Mouse (Mus musculus) limb, embryonic 14.5 days (tissue): ENCODE measurements at regions not wholly inside any gene's neighbourhood (a gene's known extent, or its start where the extent isn't known, plus 50 kb on each side); places are given as distances from the start of the nearest gene placed in this dataset.

ENCODE experiments used
- ATAC-seq: fragments of 200-750 bp; cut with Nextera tagmentation; 2 replicates; pipeline ENCODE4 v1.8.0; 2017; ENCODE audit warnings: low read depth, moderate number of reproducible peaks, moderate TSS enrichment; ENCODE audit not compliant: low FRiP score
- DNase-seq: peaks from one replicate; pipeline ENCODE4 v3.0.0-alpha.2; 2015; ENCODE audit warnings: low spot score
- H3K27ac ChIP-seq: fragments of 300-500 bp; sonication (generic); replicated peaks from 2 replicates; pipeline ENCODE4 v1.5.1; 2014; ENCODE audit warnings: low read depth, mild to moderate bottlenecking, low read length, moderate library complexity, mixed read lengths
- H3K27me3 ChIP-seq: fragments of 300-500 bp; sonication (generic); 2 replicates; pipeline ENCODE4 v1.6.1; 2014; ENCODE audit warnings: low read length, mixed read lengths; ENCODE audit not compliant: control insufficient read depth, insufficient read depth
- H3K36me3 ChIP-seq: fragments of 300-500 bp; sonication (generic); 2 replicates; pipeline ENCODE4 v1.6.1; 2014; ENCODE audit warnings: mild to moderate bottlenecking, low read length, moderate library complexity, mixed read lengths; ENCODE audit not compliant: control insufficient read depth, insufficient read depth
- H3K4me1 ChIP-seq: fragments of 300-500 bp; sonication (generic); 2 replicates; pipeline ENCODE4 v1.6.1; 2014; ENCODE audit warnings: antibody characterized with exemption, low read length, mixed read lengths; ENCODE audit not compliant: control insufficient read depth, insufficient read depth
- H3K4me2 ChIP-seq: fragments of 300-500 bp; sonication (generic); replicated peaks from 2 replicates; pipeline ENCODE4 v1.6.1; 2014; ENCODE audit warnings: low read depth, mild to moderate bottlenecking, low read length, moderate library complexity; ENCODE audit not compliant: severe bottlenecking
- H3K4me3 ChIP-seq: fragments of 300-500 bp; sonication (generic); replicated peaks from 2 replicates; pipeline ENCODE4 v1.5.1; 2014; ENCODE audit warnings: low read length
- H3K9ac ChIP-seq: fragments of 300-500 bp; sonication (generic); 2 replicates; pipeline ENCODE4 v1.6.1; 2014; ENCODE audit warnings: mild to moderate bottlenecking, low read depth, low read length, moderate library complexity; ENCODE audit not compliant: severe bottlenecking
- H3K9me3 ChIP-seq: fragments of 300-500 bp; sonication (generic); 2 replicates; pipeline ENCODE4 v1.6.1; 2016; ENCODE audit warnings: low read length; ENCODE audit not compliant: control insufficient read depth
- POLR2A ChIP-seq: fragments of 200-500 bp; IDR thresholded peaks from 2 replicates; pipeline ENCODE4 v1.8.0; 2012; ENCODE audit warnings: inconsistent platforms, mild to moderate bottlenecking, moderate library complexity, borderline replicate concordance; ENCODE audit not compliant: insufficient read depth, insufficient read length; ENCODE audit errors: extremely low read depth
- WGBS: fragments of 180-500 bp; shearing (Covaris S2); extraction: QIAGEN DNeasy Blood & Tissue Kit; methylation state at CpG from one replicate; pipeline ENCODE4 v1.1.7; 2014; 5-methylcytosine and 5-hydroxymethylcytosine counted together

DNA sequence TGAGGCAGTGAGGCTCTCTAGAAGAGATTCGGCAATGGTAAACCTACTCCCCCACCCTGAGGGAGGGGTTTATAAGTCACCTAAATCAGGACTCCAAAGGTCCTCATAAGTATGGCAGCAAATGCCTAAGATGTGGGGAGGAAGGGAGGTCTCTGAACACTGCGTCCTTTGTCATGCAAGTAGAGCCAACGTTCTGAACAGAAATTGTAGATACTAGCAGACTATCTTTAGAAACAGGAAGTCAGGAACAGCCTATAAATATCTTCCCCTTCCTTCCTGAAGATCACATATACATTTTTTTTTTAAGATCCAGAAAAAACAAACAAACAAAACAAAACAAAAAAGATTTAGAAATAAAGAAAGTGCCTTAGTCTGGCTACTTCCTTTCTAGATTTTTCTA, 169.7 kb upstream of the Dyrk2 start:
- no peak for DNase-seq
- H3K4me2 ChIP-seq, result no peak overlapping the region
- H3K27me3 ChIP-seq, result no peaks in the 10 kb centered on the region
- no peak overlapping the region for H3K27ac ChIP-seq
- no peak overlapping the region for H3K9ac ChIP-seq
- H3K4me1 ChIP-seq, result no peaks in the 10 kb centered on the region
- H3K4me3 ChIP-seq, result no peak overlapping the region
- no peaks in the 10 kb centered on the region for H3K9me3 ChIP-seq
- no peaks in the 10 kb centered on the region for H3K36me3 ChIP-seq
- ATAC-seq, result no peak
- 61% methylated on average over 3 of the region's 3 CpGs for WGBS
- no peak for TF ChIP-seq POLR2A

DNA sequence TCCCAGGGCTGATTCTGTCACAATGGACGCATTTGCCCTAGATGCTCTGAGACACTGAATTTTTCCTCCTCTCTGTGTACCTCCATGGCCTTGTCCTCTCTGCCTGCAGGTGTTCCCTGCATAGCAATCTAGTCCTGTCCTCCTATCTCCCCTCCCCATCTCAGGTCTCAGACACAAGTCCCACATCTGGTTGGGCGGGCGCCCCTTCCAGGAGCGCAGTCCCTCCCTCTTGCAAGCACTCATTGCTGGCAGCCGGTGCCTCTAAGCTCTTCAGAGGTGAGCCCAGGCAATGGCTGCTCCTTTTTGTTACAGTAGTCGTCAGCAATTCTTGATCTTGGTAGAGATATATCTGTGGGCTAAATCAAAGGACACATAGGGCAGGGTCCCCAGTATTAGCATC, 169.0 kb upstream of the Dyrk2 start:
- H3K36me3 ChIP-seq, result no peaks in the 10 kb centered on the region
- no peak for DNase-seq
- TF ChIP-seq POLR2A, result no peak
- H3K4me2 ChIP-seq, result no peak overlapping the region
- no peak overlapping the region for H3K9ac ChIP-seq
- 81% methylated on average over 6 of the region's 6 CpGs for WGBS
- no peak overlapping the region for H3K27ac ChIP-seq
- no peaks in the 10 kb centered on the region for H3K4me1 ChIP-seq
- H3K27me3 ChIP-seq, result no peaks in the 10 kb centered on the region
- H3K4me3 ChIP-seq, result no peak overlapping the region
- H3K9me3 ChIP-seq, result no peaks in the 10 kb centered on the region
- no peak for ATAC-seq

DNA sequence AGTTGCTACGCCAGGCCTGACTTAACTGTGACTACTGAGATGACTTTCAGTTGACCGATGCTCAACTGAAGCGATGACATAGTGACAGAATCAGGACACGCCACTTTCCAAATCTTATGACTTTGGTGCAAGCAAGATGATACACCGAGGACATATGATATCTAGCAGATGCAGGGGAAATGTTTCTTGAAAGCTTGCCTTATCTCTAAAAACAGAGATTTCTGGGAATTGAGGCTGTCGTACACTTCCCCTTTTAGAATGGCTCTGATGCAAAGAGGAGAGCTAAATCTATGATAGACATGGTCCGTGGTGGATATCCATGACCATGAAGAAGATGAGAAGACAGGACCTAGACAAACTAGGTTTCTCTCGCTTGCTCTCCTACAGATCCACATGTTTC, 167.8 kb upstream of the Dyrk2 start:
- Histone ChIP-seq H3K36me3 (no peaks in the 10 kb centered on the region), H3K9ac (no peak overlapping the region), H3K9me3 (no peaks in the 10 kb centered on the region), H3K4me3 (no peak overlapping the region), H3K4me2 (no peak overlapping the region), H3K27me3 (no peaks in the 10 kb centered on the region), H3K27ac (no peak overlapping the region), H3K4me1 (no peaks in the 10 kb centered on the region)
- ATAC-seq (no peak), DNase-seq (no peak)
- no peak for TF ChIP-seq POLR2A
- 92% methylated on average over 8 of the region's 8 CpGs for WGBS

DNA sequence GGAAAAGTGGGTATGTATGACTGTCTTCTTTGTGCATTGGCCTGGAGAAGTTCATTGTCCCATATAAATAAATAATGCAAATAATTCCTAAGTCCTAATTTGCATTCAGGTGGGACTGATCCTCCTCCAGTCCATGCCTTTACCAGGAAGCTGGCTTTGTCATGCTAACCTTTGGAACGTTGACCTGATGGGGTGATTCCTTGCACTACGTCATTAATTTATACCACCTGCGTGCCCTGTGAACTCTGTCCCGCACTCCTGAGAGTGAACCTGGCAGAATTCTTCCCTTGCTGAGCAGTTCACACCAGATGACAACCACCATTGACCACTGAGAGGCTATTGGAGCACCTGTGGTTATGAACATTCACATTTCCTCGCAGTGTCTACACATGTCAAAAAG, 165.9 kb upstream of the Dyrk2 start:
- H3K4me3 ChIP-seq, result no peak overlapping the region
- H3K4me2 ChIP-seq, result no peak overlapping the region
- no peaks in the 10 kb centered on the region for H3K36me3 ChIP-seq
- ATAC-seq (no peak), DNase-seq (no peak)
- H3K4me1 ChIP-seq, result no peaks in the 10 kb centered on the region
- TF ChIP-seq POLR2A, result no peak
- no peak overlapping the region for H3K9ac ChIP-seq
- H3K27me3 ChIP-seq, result no peaks in the 10 kb centered on the region
- H3K9me3 ChIP-seq, result no peaks in the 10 kb centered on the region
- H3K27ac ChIP-seq, result no peak overlapping the region
- 79% methylated on average over 5 of the region's 5 CpGs for WGBS

DNA sequence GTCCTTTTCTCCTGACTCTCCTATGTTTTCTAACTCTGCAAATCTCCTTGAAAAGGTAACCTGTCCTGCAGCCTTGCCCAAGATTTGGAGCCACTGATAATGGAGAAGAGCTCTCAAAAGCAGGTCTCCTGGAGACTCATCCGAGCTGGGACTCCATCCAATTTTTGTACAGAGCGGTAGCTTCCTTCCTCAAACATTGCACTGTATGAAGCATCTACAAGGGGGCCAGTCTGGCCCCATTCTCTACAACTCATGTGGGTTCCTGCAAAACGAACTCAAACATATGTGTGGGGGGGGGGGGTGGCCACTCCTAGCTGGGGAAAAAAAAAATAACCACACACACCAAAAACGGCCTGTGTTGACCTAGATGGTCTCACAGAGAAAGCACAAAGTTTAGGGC, 164.4 kb upstream of the Dyrk2 start:
- no peak overlapping the region for H3K9ac ChIP-seq
- no peak for ATAC-seq
- TF ChIP-seq POLR2A, result no peak

DNA sequence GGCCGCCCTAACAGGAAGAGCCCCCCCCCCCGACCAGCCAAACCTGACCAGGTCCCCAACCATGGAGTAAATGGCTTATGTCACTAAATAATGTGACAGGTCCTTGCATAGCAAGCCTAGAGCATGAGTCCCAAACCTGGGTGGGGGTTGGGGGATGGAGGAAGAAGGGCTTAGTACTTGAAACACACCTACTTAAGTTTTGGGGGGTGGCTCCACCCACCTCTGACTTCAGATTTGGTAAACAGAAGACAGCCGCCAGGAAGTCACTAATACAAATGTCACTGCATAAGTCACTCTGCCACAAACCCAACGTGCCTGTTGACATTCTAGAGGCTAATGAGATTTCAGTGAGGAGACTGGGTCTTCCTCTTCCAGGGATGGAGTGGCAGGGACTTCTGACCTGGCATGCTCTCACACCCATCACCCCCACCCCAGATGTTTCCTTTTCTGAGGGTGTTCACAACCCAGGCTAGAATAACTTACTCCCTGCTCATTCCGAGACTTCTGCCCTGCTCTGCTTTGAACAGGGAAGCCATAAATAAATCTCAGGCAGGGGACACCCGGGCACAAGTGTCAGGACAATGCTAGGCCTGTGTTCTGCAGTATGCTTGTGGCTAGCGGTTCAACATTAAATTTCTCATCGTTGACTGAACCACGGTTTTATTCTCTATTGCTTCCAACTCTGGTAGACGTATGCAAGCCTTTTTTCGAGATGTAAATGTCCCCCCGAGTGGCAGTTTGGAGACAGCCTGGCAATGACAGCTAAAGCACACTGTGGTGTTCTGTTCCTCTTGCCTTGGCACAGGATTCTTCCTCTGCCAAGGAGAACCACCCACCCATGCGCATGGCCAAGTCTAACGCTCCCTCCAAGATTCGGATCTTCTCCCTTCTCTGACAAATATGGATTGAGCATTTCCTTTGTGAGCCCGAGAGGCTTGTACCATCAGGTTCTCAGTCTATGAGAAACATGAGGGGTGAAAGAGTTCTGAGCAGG, 161.6 kb upstream of the Dyrk2 start:
- Histone ChIP-seq H3K27me3 (no peaks in the 10 kb centered on the region), H3K4me1 (no peaks in the 10 kb centered on the region), H3K4me2 (no peak overlapping the region), H3K27ac (no peak overlapping the region), H3K4me3 (no peak overlapping the region), H3K9ac (no peak overlapping the region), H3K9me3 (no peaks in the 10 kb centered on the region), H3K36me3 (no peaks in the 10 kb centered on the region)
- DNase-seq, result no peak
- WGBS, result 71% methylated on average over 16 of the region's 16 CpGs
- no peak for ATAC-seq
- TF ChIP-seq POLR2A, result no peak

More for the DNA sequence above, 164.4 kb upstream of the Dyrk2 start:
- 81% methylated on average over 4 of the region's 4 CpGs for WGBS
- Histone ChIP-seq H3K4me2 (no peak overlapping the region), H3K27ac (no peak overlapping the region), H3K36me3 (no peaks in the 10 kb centered on the region), H3K27me3 (no peaks in the 10 kb centered on the region), H3K9me3 (no peaks in the 10 kb centered on the region), H3K4me3 (no peak overlapping the region), H3K4me1 (no peaks in the 10 kb centered on the region)
- no peak for DNase-seq
